Mouse (Mus musculus): ENCODE data around the gene Baiap2l1.

Baiap2l1 gene

GRCm38 (mm10) chr5:144234714-144235113 is 123.2 kb downstream of the Baiap2l1 start:
- ATAC-seq (ENCODE audit: insufficient number of reproducible peaks, low FRiP score, low TSS enrichment), result no peak

- ATAC-seq (ENCODE audit: insufficient number of reproducible peaks, low FRiP score, low TSS enrichment), result no peak
Measured at GRCm38 (mm10) chr5:144234222-144234621, 123.7 kb downstream of the Baiap2l1 start.

GRCm38 (mm10) chr5:144232531-144232930 is 125.4 kb downstream of the Baiap2l1 start:
- ATAC-seq (ENCODE audit: insufficient number of reproducible peaks, low FRiP score, low TSS enrichment), result no peak

GRCm38 (mm10) chr5:144231410-144231809 is 126.5 kb downstream of the Baiap2l1 start:
- ATAC-seq (ENCODE audit: insufficient number of reproducible peaks, low FRiP score, low TSS enrichment), result no peak

- no peak for ATAC-seq (ENCODE audit: insufficient number of reproducible peaks, low FRiP score, low TSS enrichment)
Measured at GRCm38 (mm10) chr5:144230216-144230615, 127.7 kb downstream of the Baiap2l1 start.

- ATAC-seq (ENCODE audit: insufficient number of reproducible peaks, low FRiP score, low TSS enrichment), result no peak
Measured at GRCm38 (mm10) chr5:144226220-144226619, 131.7 kb downstream of the Baiap2l1 start.

- ATAC-seq (ENCODE audit: insufficient number of reproducible peaks, low FRiP score, low TSS enrichment), result no peak
Measured at GRCm38 (mm10) chr5:144223899-144224816, 133.8 kb downstream of the Baiap2l1 start.

- ATAC-seq (ENCODE audit: insufficient number of reproducible peaks, low FRiP score, low TSS enrichment), result peak; percentile 95
Measured at GRCm38 (mm10) chr5:144223503-144223862, 134.4 kb downstream of the Baiap2l1 start, which contains the start of gene Tecpr1. Gene Tecpr1, minus strand, starts transcription at chr5:144223615.

GRCm38 (mm10) chr5:144222811-144223502 is 135.0 kb downstream of the Baiap2l1 start:
- peak; percentile 59 for ATAC-seq (ENCODE audit: insufficient number of reproducible peaks, low FRiP score, low TSS enrichment)

- ATAC-seq (ENCODE audit: insufficient number of reproducible peaks, low FRiP score, low TSS enrichment), result no peak
Measured at GRCm38 (mm10) chr5:144221305-144221704, 136.6 kb downstream of the Baiap2l1 start.

- ATAC-seq (ENCODE audit: insufficient number of reproducible peaks, low FRiP score, low TSS enrichment), result no peak
Measured at GRCm38 (mm10) chr5:144219936-144220335, 138.0 kb downstream of the Baiap2l1 start.

GRCm38 (mm10) chr5:144219306-144219705 is 138.6 kb downstream of the Baiap2l1 start:
- ATAC-seq (ENCODE audit: insufficient number of reproducible peaks, low FRiP score, low TSS enrichment), result no peak

- no peak for ATAC-seq (ENCODE audit: insufficient number of reproducible peaks, low FRiP score, low TSS enrichment)
Measured at GRCm38 (mm10) chr5:144218061-144218460, 139.9 kb downstream of the Baiap2l1 start.

GRCm38 (mm10) chr5:144215992-144216391 is 141.9 kb downstream of the Baiap2l1 start:
- ATAC-seq (ENCODE audit: insufficient number of reproducible peaks, low FRiP score, low TSS enrichment), result no peak

Measured in cerebellum, adult (tissue).